ENCODE assay signal across 2 mouse cellular contexts in the genomic region with DNA sequence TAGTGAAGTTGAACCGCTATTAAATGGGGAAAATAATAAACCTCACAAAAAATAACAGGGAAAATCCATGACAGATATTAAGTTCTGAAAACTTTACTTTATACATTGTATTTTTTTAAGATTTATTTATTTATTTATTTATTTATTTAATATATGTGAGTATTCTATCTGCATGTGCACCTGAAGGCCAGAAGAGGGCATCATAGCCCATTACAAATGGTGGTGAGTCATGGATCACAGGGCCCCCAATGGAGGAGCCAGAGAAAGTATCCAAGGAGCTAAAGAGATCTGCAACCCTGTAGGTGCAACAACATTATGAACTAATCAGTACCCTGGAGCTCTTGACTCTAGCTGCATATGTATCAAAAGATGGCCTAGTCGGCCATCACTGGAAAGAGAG. TPM values are rescaled to one million over a fixed set of nuclear protein-coding genes. Genes with fewer than 3 reads are reported as not detected.
"Had no signal": no experiment of that assay in that cellular context is flagged by ENCODE, and none has a peak within 500 bp of the region (broad histone marks: within the 10 kb centered on the region; RNA-seq: fewer than 3 reads in every experiment).

No protein-coding gene starts in this region.

RNA-seq across cellular contexts. Expression of a gene that starts 7.9 kb away (rescaled TPM):
- total RNA-seq: megakaryocyte-erythroid progenitor cell, adult 5-6 weeks had no signal
- polyA plus RNA-seq: small intestine, adult 2 months had no signal
